Mouse (Mus musculus) embryonic facial prominence, embryonic 13.5 days (tissue): Measurements from ENCODE around the gene Snx25. TPM values are rescaled to one million over a fixed set of nuclear protein-coding genes. Genes with fewer than 3 reads are reported as not detected.

ENCODE experiments used
- ATAC-seq: fragments of 200-750 bp; cut with Nextera tagmentation; 2 replicates; pipeline ENCODE4 v1.8.0; 2017; ENCODE audit warnings: low read depth; ENCODE audit not compliant: insufficient number of reproducible peaks, insufficient read depth, low FRiP score, low TSS enrichment
- H3K27ac ChIP-seq: fragments of 300-500 bp; sonication (generic); 2 replicates; pipeline ENCODE4 v1.5.1; 2015; ENCODE audit warnings: moderate library complexity, mild to moderate bottlenecking, inconsistent platforms
- H3K27me3 ChIP-seq: fragments of 300-500 bp; sonication (generic); 2 replicates; pipeline ENCODE4 v1.6.1; 2015; ENCODE audit warnings: mild to moderate bottlenecking, inconsistent platforms
- H3K36me3 ChIP-seq: fragments of 300-500 bp; sonication (generic); 2 replicates; pipeline ENCODE4 v1.6.1; 2015; ENCODE audit warnings: mild to moderate bottlenecking, inconsistent platforms
- H3K4me1 ChIP-seq: fragments of 300-500 bp; sonication (generic); 2 replicates; pipeline ENCODE4 v1.6.1; 2015; ENCODE audit warnings: inconsistent platforms
- H3K4me2 ChIP-seq: fragments of 300-500 bp; sonication (generic); 2 replicates; pipeline ENCODE4 v1.6.1; 2015; ENCODE audit warnings: moderate library complexity, mild to moderate bottlenecking, inconsistent platforms
- H3K4me3 ChIP-seq: fragments of 300-500 bp; sonication (generic); 2 replicates; pipeline ENCODE4 v1.5.1; 2015; ENCODE audit warnings: mild to moderate bottlenecking, inconsistent platforms
- H3K9ac ChIP-seq: fragments of 300-500 bp; sonication (generic); 2 replicates; pipeline ENCODE4 v1.6.1; 2015; ENCODE audit warnings: mild to moderate bottlenecking, inconsistent platforms
- H3K9me3 ChIP-seq: fragments of 300-500 bp; sonication (generic); 2 replicates; pipeline ENCODE4 v1.6.1; 2016; ENCODE audit warnings: inconsistent platforms
- WGBS: fragments of 180-500 bp; shearing (Covaris S2); methylation state at CpG from one replicate; pipeline ENCODE4 v1.1.7; 2015; ENCODE audit warnings: mixed read lengths; 5-methylcytosine and 5-hydroxymethylcytosine counted together
- polyA plus RNA-seq: library from polyadenylated mRNA; unstranded; fragments of >200 nt; fragmentation: Nextera tagmentation; extraction: Ambion mirVana; gene quantifications from 2 replicates; pipeline ENCODE4 v1.2.1, GENCODE M21; 2015

Snx25 gene
- polyA plus RNA-seq, 1 experiment from 2014 or later: 7.8 TPM

DNA sequence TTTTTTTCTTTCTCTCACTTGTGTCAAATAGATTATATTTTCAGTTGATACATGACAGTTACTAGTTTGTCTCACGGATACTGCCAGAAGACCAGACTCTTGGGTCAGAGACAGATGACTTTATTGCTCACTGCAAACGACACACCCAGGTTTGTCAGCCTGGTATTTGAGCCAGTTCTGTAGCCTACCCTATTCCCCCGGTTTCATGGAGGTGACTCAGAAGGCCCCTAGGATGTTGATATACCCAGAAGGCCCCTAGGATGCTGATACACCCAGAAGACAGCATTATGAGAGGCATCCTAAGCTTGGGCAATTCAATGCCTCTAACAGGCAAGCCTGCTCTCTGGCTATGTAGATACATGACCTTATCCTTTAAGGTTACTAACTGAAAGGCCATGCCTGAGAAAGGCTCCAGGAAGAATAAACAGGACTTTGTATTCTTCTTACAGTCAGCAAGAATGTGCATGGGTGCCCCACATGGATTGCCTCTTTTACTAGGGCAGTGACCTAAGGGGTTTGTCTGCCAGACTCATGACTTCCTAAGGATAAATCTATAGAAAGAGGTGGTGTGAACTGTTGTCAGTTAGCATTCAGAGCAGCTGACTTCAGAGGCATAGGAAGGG, 144.8 kb downstream of the Snx25 start:
- WGBS: 65% methylated on average over 3 of the region's 3 CpGs
- ATAC-seq: no peak
- no peak overlapping the region for H3K4me2 ChIP-seq
- no peaks in the 10 kb centered on the region for H3K9me3 ChIP-seq
- H3K9ac ChIP-seq: no peak overlapping the region
- no peaks in the 10 kb centered on the region for H3K36me3 ChIP-seq
- no peaks in the 10 kb centered on the region for H3K27me3 ChIP-seq
- H3K4me3 ChIP-seq: no peak overlapping the region
- H3K27ac ChIP-seq: no peak overlapping the region
- H3K4me1 ChIP-seq: peaks cover 13% of the 10 kb centered on the region

GRCm38 (mm10) chr8:46005596-46005995, 146.4 kb downstream of the Snx25 start, which contains the start of gene Ankrd37:
TSS of gene Ankrd37 (minus strand) at chr8:46005707.
- Histone ChIP-seq H3K4me1 (peaks cover 1% of the 10 kb centered on the region), H3K9me3 (no peaks in the 10 kb centered on the region), H3K27me3 (no peaks in the 10 kb centered on the region), H3K9ac (no peak within 1 kb of the TSS), H3K4me3 (no peak within 1 kb of the TSS), H3K4me2 (no peak within 1 kb of the TSS), H3K36me3 (no peaks in the 10 kb centered on the region), H3K27ac (no peak within 1 kb of the TSS)
- 69% methylated on average over 4 of the region's 4 CpGs for WGBS
- ATAC-seq: no peak

- Histone ChIP-seq H3K36me3 (peaks cover 21% of the 10 kb centered on the region), H3K27ac (peak overlapping the region; percentile 97), H3K4me2 (peak overlapping the region; percentile 86), H3K4me1 (peaks cover 8% of the 10 kb centered on the region), H3K9me3 (no peaks in the 10 kb centered on the region), H3K27me3 (no peaks in the 10 kb centered on the region), H3K9ac (peak overlapping the region; percentile 82), H3K4me3 (peak overlapping the region; percentile 54)
- peak; percentile 97 for ATAC-seq
- WGBS: 4% methylated on average over 55 of the region's 55 CpGs
Measured at GRCm38 (mm10) chr8:45999784-46000705, 151.9 kb downstream of the Snx25 start.

- peak within 1 kb of the TSS; percentile 82 for H3K9ac ChIP-seq
- WGBS: 4% methylated on average over 22 of the region's 22 CpGs
- peaks cover 21% of the 10 kb centered on the region for H3K36me3 ChIP-seq
- H3K27me3 ChIP-seq: no peaks in the 10 kb centered on the region
- ATAC-seq: no peak
- H3K4me3 ChIP-seq: peak within 1 kb of the TSS; percentile 54
- H3K4me1 ChIP-seq: peaks cover 8% of the 10 kb centered on the region
- peak within 1 kb of the TSS; percentile 86 for H3K4me2 ChIP-seq
- peak within 1 kb of the TSS; percentile 97 for H3K27ac ChIP-seq
- no peaks in the 10 kb centered on the region for H3K9me3 ChIP-seq
Measured at GRCm38 (mm10) chr8:45999138-45999783, 152.7 kb downstream of the Snx25 start, which contains the start of gene Lrp2bp. TSS of gene Lrp2bp (plus strand) at chr8:45999303.

GRCm38 (mm10) chr8:45998228-45998627, 153.7 kb downstream of the Snx25 start:
- Histone ChIP-seq H3K4me2 (peak overlapping the region; percentile 86), H3K36me3 (peaks cover 27% of the 10 kb centered on the region), H3K9ac (no peak overlapping the region), H3K9me3 (no peaks in the 10 kb centered on the region), H3K27ac (no peak overlapping the region), H3K4me1 (peaks cover 8% of the 10 kb centered on the region), H3K27me3 (no peaks in the 10 kb centered on the region), H3K4me3 (no peak overlapping the region)
- no peak for ATAC-seq
- WGBS: 57% methylated on average over 2 of the region's 2 CpGs

DNA sequence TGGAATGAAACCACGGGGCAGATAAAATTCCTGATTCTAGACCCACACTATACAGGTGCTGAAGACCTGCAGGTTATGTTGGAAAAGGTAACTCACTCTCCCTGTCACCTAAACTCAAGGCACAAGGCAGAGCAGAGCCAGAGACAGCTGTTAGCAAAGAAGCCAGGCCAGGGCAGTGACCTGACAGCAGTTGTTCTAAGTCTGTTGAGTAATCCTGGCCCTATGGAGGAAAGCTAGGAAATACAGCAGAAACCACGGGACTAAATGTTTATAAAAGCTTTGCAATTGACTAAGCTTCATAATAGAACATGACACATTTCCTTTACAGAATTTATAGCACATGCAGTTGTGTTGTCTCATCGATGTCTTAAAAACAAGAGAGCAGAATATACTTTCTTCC, 156.4 kb downstream of the Snx25 start:
- Histone ChIP-seq H3K27ac (no peak overlapping the region), H3K4me2 (no peak overlapping the region), H3K36me3 (peaks cover 39% of the 10 kb centered on the region), H3K4me3 (no peak overlapping the region), H3K9me3 (no peaks in the 10 kb centered on the region), H3K27me3 (no peaks in the 10 kb centered on the region), H3K4me1 (peaks cover 8% of the 10 kb centered on the region), H3K9ac (no peak overlapping the region)
- no peak for ATAC-seq
- WGBS: 87% methylated on average over 3 of the region's 3 CpGs

DNA sequence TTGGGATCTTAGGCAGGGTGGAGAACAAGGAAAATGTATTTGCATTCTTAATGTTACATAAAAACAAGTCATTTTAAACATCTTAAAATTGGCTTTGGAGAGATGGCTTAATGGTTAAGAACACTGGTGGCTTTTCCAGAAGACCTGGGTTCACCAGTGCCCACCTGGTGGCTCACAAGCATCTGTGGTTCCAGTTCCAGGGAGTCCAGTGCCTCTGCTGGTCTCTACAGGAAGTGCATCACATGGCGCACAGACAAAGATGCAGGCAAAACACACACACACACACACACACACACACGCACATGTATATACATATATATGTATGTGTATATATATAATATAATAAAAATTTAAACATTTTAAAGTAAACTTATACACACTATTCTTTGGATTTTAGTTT, 157.8 kb downstream of the Snx25 start:
- Histone ChIP-seq H3K4me3 (no peak overlapping the region), H3K4me1 (peaks cover 2% of the 10 kb centered on the region), H3K9ac (no peak overlapping the region), H3K27me3 (no peaks in the 10 kb centered on the region), H3K36me3 (peaks cover 45% of the 10 kb centered on the region), H3K27ac (no peak overlapping the region), H3K4me2 (no peak overlapping the region), H3K9me3 (no peaks in the 10 kb centered on the region)
- WGBS: 92% methylated on average over 2 of the region's 2 CpGs
- ATAC-seq: no peak

DNA sequence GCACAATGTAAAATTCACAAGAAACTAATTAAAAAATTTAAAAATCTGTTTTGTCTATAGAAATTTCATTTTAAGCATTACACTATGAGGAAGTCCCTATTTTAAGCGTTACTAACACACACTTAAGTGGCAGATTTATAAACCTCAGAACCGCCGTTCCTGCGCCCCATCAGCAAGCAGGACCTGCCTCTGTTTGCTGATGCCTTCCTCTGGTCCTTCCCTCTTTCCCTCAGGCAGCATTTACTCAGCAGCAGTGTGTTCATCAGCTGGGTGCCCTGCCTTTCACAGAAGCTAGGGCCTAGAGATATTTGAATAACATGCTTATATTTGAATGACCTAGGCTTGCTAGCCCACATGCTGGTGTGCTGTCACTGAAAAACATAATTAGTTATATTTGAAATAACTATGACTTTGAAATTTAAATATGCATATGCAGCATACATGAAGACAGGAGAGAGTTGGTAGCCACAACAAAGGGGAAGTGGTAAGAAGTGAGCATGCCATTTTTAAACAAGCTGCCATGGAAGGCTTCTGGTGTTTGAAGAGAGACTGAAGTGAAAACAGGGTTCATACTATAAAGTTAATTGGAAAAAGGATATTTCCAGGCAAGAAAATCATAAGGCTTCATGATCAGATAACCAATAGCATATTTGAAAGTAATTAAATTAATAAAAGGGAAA, 161.2 kb downstream of the Snx25 start:
- no peaks in the 10 kb centered on the region for H3K27me3 ChIP-seq
- H3K4me3 ChIP-seq: no peak overlapping the region
- no peak overlapping the region for H3K9ac ChIP-seq
- no peak for ATAC-seq
- WGBS: 94% methylated on average over 4 of the region's 4 CpGs
- H3K4me2 ChIP-seq: no peak overlapping the region
- no peaks in the 10 kb centered on the region for H3K9me3 ChIP-seq
- 0 out of 2 replicates have a peak, but pooled peaks cover 4% of the 10 kb centered on the region for H3K4me1 ChIP-seq
- H3K27ac ChIP-seq: no peak overlapping the region
- peaks cover 42% of the 10 kb centered on the region for H3K36me3 ChIP-seq

DNA sequence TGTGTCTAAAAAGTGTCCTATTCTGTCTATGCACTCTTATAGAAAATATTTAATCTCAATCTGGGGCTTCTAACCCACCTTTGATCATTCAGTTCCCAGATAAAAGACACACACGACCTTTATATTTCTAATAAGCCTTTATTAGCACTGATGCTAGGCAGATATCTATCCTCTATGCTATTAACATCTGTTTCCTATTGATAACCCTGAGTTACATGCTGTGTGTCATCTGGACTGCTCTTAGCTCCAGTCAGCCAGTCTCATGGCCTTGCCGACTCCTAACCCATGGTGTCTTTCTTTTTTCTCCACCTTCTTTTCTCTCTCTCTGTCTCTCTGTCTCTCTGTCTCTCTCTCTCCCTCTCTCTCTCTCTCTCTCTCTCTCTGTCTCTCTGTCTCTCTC, 163.8 kb downstream of the Snx25 start:
- H3K9ac ChIP-seq: no peak overlapping the region
- H3K4me3 ChIP-seq: no peak overlapping the region
- no peak overlapping the region for H3K4me2 ChIP-seq
- no peak for ATAC-seq
- H3K27me3 ChIP-seq: no peaks in the 10 kb centered on the region
- 48% methylated on average over 2 of the region's 2 CpGs for WGBS
- peaks cover 46% of the 10 kb centered on the region for H3K36me3 ChIP-seq
- H3K4me1 ChIP-seq: 0 out of 2 replicates have a peak, but pooled peaks cover 4% of the 10 kb centered on the region
- H3K27ac ChIP-seq: no peak overlapping the region
- H3K9me3 ChIP-seq: no peaks in the 10 kb centered on the region

GRCm38 (mm10) chr8:45986665-45987064, 165.3 kb downstream of the Snx25 start:
- no peaks in the 10 kb centered on the region for H3K27me3 ChIP-seq
- peaks cover 54% of the 10 kb centered on the region for H3K36me3 ChIP-seq
- no peaks in the 10 kb centered on the region for H3K9me3 ChIP-seq
- H3K4me2 ChIP-seq: no peak overlapping the region
- no peak overlapping the region for H3K27ac ChIP-seq
- no peak overlapping the region for H3K9ac ChIP-seq
- no peak overlapping the region for H3K4me3 ChIP-seq
- ATAC-seq: no peak
- WGBS: 67% methylated on average over 3 of the region's 3 CpGs
- 0 out of 2 replicates have a peak, but pooled peaks cover 4% of the 10 kb centered on the region for H3K4me1 ChIP-seq
